Mouse (Mus musculus) megakaryocyte-erythroid progenitor cell, adult 5-6 weeks (primary cell): Measurements from ENCODE around the gene Olfr918. TPM values are rescaled to one million over a fixed set of nuclear protein-coding genes. Genes with fewer than 3 reads are reported as not detected.

Experiments used
- ATAC-seq: replicated peaks from 2 replicates; pipeline ENCODE4 v1.8.0; 2016; ENCODE audit warnings: mild to moderate bottlenecking, inconsistent platforms; ENCODE audit not compliant: severe bottlenecking, poor library complexity, low FRiP score, low TSS enrichment
- total RNA-seq, 2 experiments: library from RNA; stranded (forward) in 1 of 2; stranded (reverse) in 1 of 2; fragments of 200-1000, 215-1000 nt in 1 of 2; fragments of >200 nt in 1 of 2; fragmentation: Nextera tagmentation in 1 of 2; gene quantifications; 2 replicates each; pipeline ENCODE4 v1.2.3; 2014 to 2017

The Olfr918 gene
- total RNA-seq (2014; fragmentation: Nextera tagmentation) (not detected in 2 replicates), total RNA-seq (2017) (not detected in 2 replicates)

DNA sequence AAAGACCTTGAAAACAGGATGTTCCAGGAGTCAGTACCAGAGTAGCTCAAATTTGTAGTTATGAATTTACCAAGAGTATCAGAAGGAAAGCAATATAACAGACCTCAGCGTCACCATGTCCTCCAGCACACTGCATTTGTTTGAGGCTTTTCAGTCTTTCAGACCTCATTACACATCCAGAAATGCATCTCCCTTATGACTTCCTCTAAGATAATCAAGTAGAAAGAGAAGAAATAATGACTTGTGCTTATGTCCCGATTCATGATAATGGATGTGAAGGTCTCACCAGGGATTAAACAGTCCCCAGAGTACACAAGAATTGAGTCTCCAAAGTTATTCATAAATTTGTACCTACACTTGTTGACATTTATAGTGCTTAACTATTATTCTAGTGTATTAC, at the start of gene Olfr918:
Olfr918 (minus strand) TSS at position 101 of the 400 bp plus-strand sequence.
- ATAC-seq, result no peak

GRCm38 (mm10) chr9:38724044-38724443, 49.6 kb upstream of the Olfr918 start:
- no peak for ATAC-seq

GRCm38 (mm10) chr9:38718927-38719441, 44.6 kb upstream of the Olfr918 start:
- peak; percentile 86 for ATAC-seq

GRCm38 (mm10) chr9:38718102-38718501, 43.7 kb upstream of the Olfr918 start, which contains the start of gene Vwa5a:
TSS of gene Vwa5a (plus strand) at chr9:38718268.
- peak; percentile 85 for ATAC-seq

DNA sequence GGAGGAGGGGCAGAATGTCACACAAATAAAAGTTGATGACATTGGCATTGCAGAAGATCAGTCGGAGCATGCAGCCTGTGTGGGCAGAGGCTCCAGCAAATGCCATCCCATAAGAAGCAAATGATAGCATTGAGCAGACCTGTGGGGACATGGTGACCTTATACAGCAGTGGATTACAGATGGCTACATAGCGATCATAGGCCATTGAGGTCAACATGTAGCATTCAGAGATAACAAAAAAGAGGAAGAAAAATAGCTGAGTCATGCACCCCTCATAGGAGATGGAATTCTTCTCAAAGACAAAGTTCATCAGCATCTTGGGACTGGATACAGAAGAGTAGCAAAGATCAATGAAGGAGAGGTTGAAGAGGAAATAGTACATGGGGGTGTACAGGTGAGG, 1.5 kb downstream of the Olfr918 start:
- no peak for ATAC-seq

- ATAC-seq, result no peak
Measured at GRCm38 (mm10) chr9:38665742-38666141, 8.7 kb downstream of the Olfr918 start, which contains the start of gene Olfr917. TSS of gene Olfr917 (minus strand) at chr9:38665842.

DNA sequence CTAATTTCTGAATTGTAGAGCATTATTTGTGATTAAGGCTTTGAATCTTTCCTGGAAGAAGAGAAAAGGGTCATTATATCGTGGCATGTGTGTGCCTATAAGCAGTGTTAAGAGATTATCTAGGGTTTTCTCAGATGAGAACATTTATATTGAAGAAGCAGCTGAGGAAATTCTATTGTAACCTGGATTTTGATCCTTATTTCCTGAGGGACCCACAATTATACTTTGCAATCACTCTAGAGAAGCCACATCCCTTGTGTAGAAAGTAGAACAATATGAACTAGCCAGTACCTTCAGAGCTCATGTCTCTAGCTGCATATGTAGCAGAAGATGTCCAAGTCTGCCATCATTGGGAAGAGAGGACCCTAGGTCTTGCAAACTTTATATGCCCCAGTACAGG, 14.6 kb downstream of the Olfr918 start, which contains the start of gene Olfr916:
Olfr916 (minus strand) TSS at position 101 of the 400 bp plus-strand sequence.
- no peak for ATAC-seq

- ATAC-seq, result no peak
Measured at GRCm38 (mm10) chr9:38632406-38632805, 42.0 kb downstream of the Olfr918 start.

Other genes starting within 250 kb of the Olfr918 start
- gene Olfr901, start 245.1 kb downstream of the Olfr918 start, total RNA-seq (2014; fragmentation: Nextera tagmentation), result not detected in 2 replicates
- not detected in 2 replicates for gene Olfr901, start 245.1 kb downstream of the Olfr918 start, total RNA-seq (2017)
- gene Olfr902, start 226.9 kb downstream of the Olfr918 start, total RNA-seq (2014; fragmentation: Nextera tagmentation), result not detected in 2 replicates
- gene Olfr902, start 226.9 kb downstream of the Olfr918 start, total RNA-seq (2017), result not detected in 2 replicates
- gene Olfr904, start 211.5 kb downstream of the Olfr918 start, total RNA-seq (2014; fragmentation: Nextera tagmentation), result not detected in 2 replicates
- not detected in 2 replicates for gene Olfr904, start 211.5 kb downstream of the Olfr918 start, total RNA-seq (2017)
- not detected in 2 replicates for gene Olfr905, start 203.5 kb downstream of the Olfr918 start, total RNA-seq (2014; fragmentation: Nextera tagmentation)
- gene Olfr905, start 203.5 kb downstream of the Olfr918 start, total RNA-seq (2017), result not detected in 2 replicates
- not detected in 2 replicates for gene Olfr906, start 187.5 kb downstream of the Olfr918 start, total RNA-seq (2014; fragmentation: Nextera tagmentation)
- not detected in 2 replicates for gene Olfr906, start 187.5 kb downstream of the Olfr918 start, total RNA-seq (2017)
- not detected in 2 replicates for gene Olfr907, start 178.8 kb downstream of the Olfr918 start, total RNA-seq (2014; fragmentation: Nextera tagmentation)
- not detected in 2 replicates for gene Olfr907, start 178.8 kb downstream of the Olfr918 start, total RNA-seq (2017)
- not detected in 2 replicates for gene Olfr911-ps1, start 153.0 kb downstream of the Olfr918 start, total RNA-seq (2014; fragmentation: Nextera tagmentation)
- not detected in 2 replicates for gene Olfr911-ps1, start 153.0 kb downstream of the Olfr918 start, total RNA-seq (2017)
- gene Olfr910, start 136.8 kb downstream of the Olfr918 start, total RNA-seq (2014; fragmentation: Nextera tagmentation), result not detected in 2 replicates
- gene Olfr910, start 136.8 kb downstream of the Olfr918 start, total RNA-seq (2017), result not detected in 2 replicates
- gene Olfr912, start 94.4 kb downstream of the Olfr918 start, total RNA-seq (2014; fragmentation: Nextera tagmentation), result not detected in 2 replicates
- gene Olfr912, start 94.4 kb downstream of the Olfr918 start, total RNA-seq (2017), result not detected in 2 replicates
- not detected in 2 replicates for gene Olfr913, start 81.8 kb downstream of the Olfr918 start, total RNA-seq (2014; fragmentation: Nextera tagmentation)
- gene Olfr913, start 81.8 kb downstream of the Olfr918 start, total RNA-seq (2017), result not detected in 2 replicates
- not detected in 2 replicates for gene Olfr914, start 69.5 kb downstream of the Olfr918 start, total RNA-seq (2014; fragmentation: Nextera tagmentation)
- not detected in 2 replicates for gene Olfr914, start 69.5 kb downstream of the Olfr918 start, total RNA-seq (2017)
- not detected in 2 replicates for gene Olfr916, start 14.7 kb downstream of the Olfr918 start, total RNA-seq (2014; fragmentation: Nextera tagmentation)
- gene Olfr916, start 14.7 kb downstream of the Olfr918 start, total RNA-seq (2017), result not detected in 2 replicates
- gene Olfr917, start 8.8 kb downstream of the Olfr918 start, total RNA-seq (2014; fragmentation: Nextera tagmentation), result not detected in 2 replicates
- gene Olfr917, start 8.8 kb downstream of the Olfr918 start, total RNA-seq (2017), result not detected in 2 replicates
- gene Olfr919, start 29.1 kb upstream of the Olfr918 start, total RNA-seq (2014; fragmentation: Nextera tagmentation), result not detected in 2 replicates
- not detected in 2 replicates for gene Olfr919, start 29.1 kb upstream of the Olfr918 start, total RNA-seq (2017)
- gene Vwa5a, start 43.7 kb upstream of the Olfr918 start, total RNA-seq (2014; fragmentation: Nextera tagmentation), result 12.3 and 16.2 TPM in 2 replicates
- gene Vwa5a, start 43.7 kb upstream of the Olfr918 start, total RNA-seq (2017), result 19.6 and 21.5 TPM in 2 replicates
- 0.15 TPM in 1 of 2 replicates, not detected in the other for gene Olfr920, start 77.7 kb upstream of the Olfr918 start, total RNA-seq (2014; fragmentation: Nextera tagmentation)
- 0.19 and 0.33 TPM in 2 replicates for gene Olfr920, start 77.7 kb upstream of the Olfr918 start, total RNA-seq (2017)
- not detected in 2 replicates for gene Olfr921, start 98.5 kb upstream of the Olfr918 start, total RNA-seq (2014; fragmentation: Nextera tagmentation)
- gene Olfr921, start 98.5 kb upstream of the Olfr918 start, total RNA-seq (2017), result not detected in 2 replicates
- gene Olfr922, start 140.0 kb upstream of the Olfr918 start, total RNA-seq (2014; fragmentation: Nextera tagmentation), result not detected in 2 replicates
- not detected in 2 replicates for gene Olfr922, start 140.0 kb upstream of the Olfr918 start, total RNA-seq (2017)
- not detected in 2 replicates for gene Olfr923, start 151.9 kb upstream of the Olfr918 start, total RNA-seq (2014; fragmentation: Nextera tagmentation)
- gene Olfr923, start 151.9 kb upstream of the Olfr918 start, total RNA-seq (2017), result not detected in 2 replicates
- not detected in 2 replicates for gene Olfr924, start 169.8 kb upstream of the Olfr918 start, total RNA-seq (2014; fragmentation: Nextera tagmentation)
- not detected in 2 replicates for gene Olfr924, start 169.8 kb upstream of the Olfr918 start, total RNA-seq (2017)
- gene Olfr26, start 180.5 kb upstream of the Olfr918 start, total RNA-seq (2014; fragmentation: Nextera tagmentation), result not detected in 2 replicates
- gene Olfr26, start 180.5 kb upstream of the Olfr918 start, total RNA-seq (2017), result not detected in 2 replicates
- not detected in 2 replicates for gene Olfr926, start 202.5 kb upstream of the Olfr918 start, total RNA-seq (2014; fragmentation: Nextera tagmentation)
- not detected in 2 replicates for gene Olfr926, start 202.5 kb upstream of the Olfr918 start, total RNA-seq (2017)